Mouse (Mus musculus): ENCODE measurements around the gene Dido1. TPM values are rescaled to one million over a fixed set of nuclear protein-coding genes. Genes with fewer than 3 reads are reported as not detected.
A peak's percentile ranks its signal among the peaks of the same experiment; 100 is the strongest.

Gene Dido1
- total and polyA plus RNA-seq, 3 experiments: 17.8 to 35.1 (median 30.1) TPM

- peaks cover 22 to 43% of the 10 kb centered on the region in 2 experiments for H3K4me1 ChIP-seq (ENCODE audit: control insufficient read depth in 1 of 2, insufficient read depth in 2 of 2, low read length in 2 of 2)
- H3K9ac ChIP-seq (ENCODE audit: control insufficient read depth, low read depth, low read length, poor library complexity, severe bottlenecking): peak overlapping the region; percentile 50
- TF ChIP-seq MAZ (IDR thresholded peaks at IDR 0.05; ENCODE audit: low read depth, low read length) (no peak), MYB (IDR thresholded peaks at IDR 0.05; ENCODE audit: low read depth, low read length) (no peak), MAX (IDR thresholded peaks at IDR 0.05; ENCODE audit: low read length) (no peak), RCOR1 (IDR thresholded peaks at IDR 0.05; ENCODE audit: low read depth, low read length) (0 out of 2 replicates have a peak, but pooled peaks have one; percentile 17), TCF12 (IDR thresholded peaks at IDR 0.05; ENCODE audit: low read depth, low read length) (no peak), MEF2A (IDR thresholded peaks at IDR 0.05; ENCODE audit: extremely low read depth, insufficient replicate concordance, low read depth, low read length, poor library complexity, severe bottlenecking) (no peak), HCFC1 (IDR thresholded peaks at IDR 0.05; ENCODE audit: low read depth, low read length) (no peak), MXI1 (IDR thresholded peaks at IDR 0.05; ENCODE audit: low read depth, low read length) (no peak), POLR2A (IDR thresholded peaks at IDR 0.05; ENCODE audit: control insufficient read depth in 1 of 2, insufficient read depth in 1 of 2, low read depth in 1 of 2, low read length in 2 of 2, poor library complexity in 1 of 2) (no peak), USF1 (IDR thresholded peaks at IDR 0.05; ENCODE audit: low read depth, low read length) (no peak), KAT2A (conservative IDR thresholded peaks at IDR 0.05; ENCODE audit: low read depth, low read length) (no peak), CTCF (IDR thresholded peaks at IDR 0.05 in 2 of 3, conservative IDR thresholded peaks at IDR 0.05 in 1 of 3; ENCODE audit: control insufficient read depth in 1 of 3, insufficient read depth in 1 of 3, low read depth in 2 of 3, low read length in 3 of 3, poor library complexity in 1 of 3, severe bottlenecking in 1 of 3) (no peak), NELFE (IDR thresholded peaks at IDR 0.05; ENCODE audit: low read depth, low read length) (0 out of 2 replicates have a peak, but pooled peaks have one; percentile 19), TAL1 (IDR thresholded peaks at IDR 0.05; ENCODE audit: low read length) (no peak), CHD1 (IDR thresholded peaks at IDR 0.05; ENCODE audit: low read depth, low read length) (no peak), NRF1 (IDR thresholded peaks at IDR 0.05; ENCODE audit: insufficient read depth, low read depth, low read length, poor library complexity, severe bottlenecking) (no peak), UBTF (IDR thresholded peaks at IDR 0.05; ENCODE audit: borderline replicate concordance, insufficient read depth, low read depth, low read length) (no peak), ELF1 (IDR thresholded peaks at IDR 0.05; ENCODE audit: low read depth, low read length) (peak; percentile 49; the same call in 1 of the 2 replicates), SMC3 (IDR thresholded peaks at IDR 0.05; ENCODE audit: low read depth, low read length) (no peak), TBP (IDR thresholded peaks at IDR 0.05; ENCODE audit: low read depth, low read length) (no peak), POLR2AphosphoS5 (IDR thresholded peaks at IDR 0.05; ENCODE audit: borderline replicate concordance, low read depth, low read length) (no peak), JUND (IDR thresholded peaks at IDR 0.05; ENCODE audit: low read depth, low read length) (no peak), POLR2AphosphoS2 (IDR thresholded peaks at IDR 0.05; ENCODE audit: low read length) (no peak), SIN3A (IDR thresholded peaks at IDR 0.05; ENCODE audit: low read length) (peak; percentile 38; the same call in 1 of the 2 replicates), USF2 (IDR thresholded peaks at IDR 0.05; ENCODE audit: borderline replicate concordance in 1 of 2, insufficient read depth in 1 of 2, low read depth in 1 of 2, low read length in 2 of 2) (no peak), ZKSCAN1 (IDR thresholded peaks at IDR 0.05; ENCODE audit: low read depth, low read length) (no peak), ZC3H11A (IDR thresholded peaks at IDR 0.05; ENCODE audit: low read depth, low read length) (no peak), ZMIZ1 (IDR thresholded peaks at IDR 0.05; ENCODE audit: low read depth, low read length) (no peak), CHD2 (IDR thresholded peaks at IDR 0.05; ENCODE audit: low read length) (no peak), GATA1 (IDR thresholded peaks at IDR 0.05; ENCODE audit: low read depth, low read length) (no peak), ETS1 (IDR thresholded peaks at IDR 0.05; ENCODE audit: low read depth, low read length) (0 out of 2 replicates have a peak, but pooled peaks have one; percentile 20), E2F4 (IDR thresholded peaks at IDR 0.05; ENCODE audit: borderline replicate concordance, low read depth, low read length) (no peak), BHLHE40 (IDR thresholded peaks at IDR 0.05; ENCODE audit: borderline replicate concordance, low read depth, low read length) (no peak), MAFK (IDR thresholded peaks at IDR 0.05; ENCODE audit: borderline replicate concordance, low read depth, low read length) (no peak), MYC (IDR thresholded peaks at IDR 0.05; ENCODE audit: low read depth, low read length) (no peak), RAD21 (IDR thresholded peaks at IDR 0.05; ENCODE audit: low read depth, low read length) (no peak), EP300 (IDR thresholded peaks at IDR 0.05; ENCODE audit: low read depth in 1 of 2, low read length in 2 of 2) (0 out of 4 replicates have a peak, but pooled peaks of 1 of the 2 experiments have one; percentile 34), ZNF384 (IDR thresholded peaks at IDR 0.05; ENCODE audit: low read depth, low read length) (no peak)
These were observed 21.2 kb upstream of the Dido1 start for GRCm38 (mm10) chr2:180731036-180731435.

More at GRCm38 (mm10) chr2:180731036-180731435, 21.2 kb upstream of the Dido1 start:
- Histone ChIP-seq H3K4me3 (ENCODE audit: control insufficient read depth in 1 of 2, insufficient read depth in 1 of 2, low read depth in 2 of 2, low read length in 2 of 2) (no peak overlapping the region; a peak in 1 of 4 replicates), H3K27me3 (ENCODE audit: control insufficient read depth in 1 of 2, insufficient read depth in 2 of 2, low read length in 2 of 2) (no peaks in the 10 kb centered on the region), H3K79me2 (ENCODE audit: control insufficient read depth, insufficient read depth, low read length, poor library complexity) (no peaks in the 10 kb centered on the region; the same call in 1 of the 2 replicates), H3K27ac (ENCODE audit: control insufficient read depth, low read depth, low read length) (peak overlapping the region; percentile 53), H3K9me3 (replicated peaks; ENCODE audit: insufficient read depth, low read length) (no peaks in the 10 kb centered on the region), H3K36me3 (ENCODE audit: control insufficient read depth in 1 of 2, insufficient read depth in 2 of 2, low read length in 2 of 2) (peaks cover 0 to 38% of the 10 kb centered on the region in 2 experiments; a peak in 2 of 4 replicates)
- peak; percentile 83 for DNase-seq (ENCODE audit: low read depth, low spot score)
